In genomic region chr2:169647091-169647490, GRCm38 (mm10) we compare ENCODE assay signal across 28 mouse cellular contexts. TPM values are rescaled to one million over a fixed set of nuclear protein-coding genes. Genes with fewer than 3 reads are reported as not detected.
"Had no signal": no experiment of that assay in that cellular context is flagged by ENCODE, and none has a peak within 500 bp of the region (broad histone marks: within the 10 kb centered on the region; RNA-seq: fewer than 3 reads in every experiment).

No protein-coding gene starts in this region.

- DNase-seq: heart, postnatal 10 days; heart, postnatal 14 days; heart, postnatal 36 days; heart, postnatal 4 days; kidney, adult 11 months; kidney, adult 18-20 months; kidney, adult 2 months; kidney, adult 8-10 months; kidney, adult 9 months; kidney, postnatal 10 days; kidney, postnatal 14 days; kidney, postnatal 25 days; kidney, postnatal 36 days; kidney, postnatal 4 days; layer of hippocampus, adult 9-11 months; layer of hippocampus, postnatal 36 days had no signal

RNA-seq across cellular contexts. Expression of gene Tshz2, which starts 14.3 kb away (rescaled TPM):
- total RNA-seq: hematopoietic stem cell, adult 5-6 weeks had no signal

RNA-seq across cellular contexts. Expression of gene Gm11011, which starts 59.5 kb away (rescaled TPM):
- total RNA-seq: heart, postnatal 10 days; heart, postnatal 14 days; heart, postnatal 25 days; heart, postnatal 36 days; heart, postnatal 4 days; hematopoietic stem cell, adult 5-6 weeks; hindbrain, postnatal 0 days; layer of hippocampus, adult 18-20 months; layer of hippocampus, adult 2 months; layer of hippocampus, adult 8-10 months; layer of hippocampus, postnatal 10 days; layer of hippocampus, postnatal 14 days; layer of hippocampus, postnatal 25 days; layer of hippocampus, postnatal 36 days; left cerebral cortex, adult 18-20 months; left cerebral cortex, adult 2 months; left cerebral cortex, adult 8-10 months had no signal
